Mouse (Mus musculus) cerebellum, adult 2 months (tissue): Measurements from ENCODE around the gene Eapp.

Source experiments
- CTCF ChIP-seq: fragments of 200-500 bp; IDR thresholded peaks from 2 replicates; pipeline ENCODE4 v1.5.1; 2011; ENCODE audit warnings: low read depth, mild to moderate bottlenecking, control low read depth, low read length, moderate library complexity, borderline replicate concordance; ENCODE audit not compliant: insufficient read depth
- POLR2A ChIP-seq: fragments of 200-500 bp; IDR thresholded peaks from 2 replicates; pipeline ENCODE4 v1.6.1; 2011; ENCODE audit warnings: low read length, control low read depth, borderline replicate concordance; ENCODE audit not compliant: insufficient read depth

GRCm38 (mm10) chr12:54656396-54657171, 39.1 kb downstream of the Eapp start, which contains the start of gene Sptssa:
- TF ChIP-seq POLR2A (peak; percentile 89), CTCF (no peak)
